ENCODE assay signal across 22 mouse cellular contexts in genomic region chr13:16211482-16211881, GRCm38 (mm10).
DNase-seq lines count a peak whose midpoint lies in the region; ATAC-seq lines count a peak whose summit lies in the region.
"Had no signal": no experiment of that assay in that cellular context is flagged by ENCODE, and none has a peak within 500 bp of the region (broad histone marks: within the 10 kb centered on the region; RNA-seq: fewer than 3 reads in every experiment).

No protein-coding gene starts in this region.

- no peaks in the 10 kb centered on the region for H3K27me3 ChIP-seq in heart, embryonic 14.5 days (ENCODE audit: control insufficient read depth, insufficient read depth, low read length)
- H3K27me3 ChIP-seq in heart, embryonic 16.5 days (ENCODE audit: control insufficient read depth, insufficient read depth, low read length), result no peaks in the 10 kb centered on the region
- no peaks in the 10 kb centered on the region for H3K27me3 ChIP-seq in heart, embryonic 12.5 days (replicated peaks)
- H3K27me3 ChIP-seq: embryonic facial prominence, embryonic 13.5 days; embryonic facial prominence, embryonic 15.5 days; forebrain, embryonic 12.5 days had no signal

- ATAC-seq in heart, embryonic 14.5 days (ENCODE audit: insufficient number of reproducible peaks, insufficient read depth, low FRiP score, low read depth), result peak; percentile 50; the same call in 1 of the 2 replicates
- ATAC-seq in heart, embryonic 16.5 days (replicated peaks; ENCODE audit: extremely low read depth, insufficient read depth, low FRiP score), result peak; percentile 83
- ATAC-seq in heart, embryonic 12.5 days (ENCODE audit: insufficient number of reproducible peaks, low FRiP score), result no peak
- ATAC-seq: forebrain, embryonic 14.5 days had no signal

- 17% methylated on average over 2 of the region's 2 CpGs for WGBS in heart, embryonic 14.5 days
- 26% methylated on average over 2 of the region's 2 CpGs for WGBS in heart, embryonic 16.5 days
- WGBS in heart, embryonic 12.5 days, result 23% methylated on average over 2 of the region's 2 CpGs

- no peak overlapping the region for H3K9ac ChIP-seq in heart, embryonic 14.5 days (ENCODE audit: low read length)
- no peak overlapping the region for H3K9ac ChIP-seq in heart, embryonic 16.5 days (ENCODE audit: low read length)
- no peak overlapping the region for H3K9ac ChIP-seq in heart, embryonic 12.5 days
- H3K9ac ChIP-seq: embryonic facial prominence, embryonic 13.5 days; embryonic facial prominence, embryonic 15.5 days; forebrain, embryonic 12.5 days had no signal

- peaks cover 0 to 19% of the 10 kb centered on the region in 2 experiments; a peak in 3 of 4 replicates for H3K4me1 ChIP-seq in heart, embryonic 14.5 days (ENCODE audit: control insufficient read depth in 2 of 2, insufficient read depth in 2 of 2, low read length in 2 of 2)
- H3K4me1 ChIP-seq in heart, embryonic 16.5 days (ENCODE audit: control insufficient read depth, insufficient read depth, low read length), result no peaks in the 10 kb centered on the region
- peaks cover 7% of the 10 kb centered on the region; the same call in 1 of the 2 replicates for H3K4me1 ChIP-seq in heart, embryonic 12.5 days (replicated peaks)
- H3K4me1 ChIP-seq: embryonic facial prominence, embryonic 13.5 days; embryonic facial prominence, embryonic 15.5 days; forebrain, embryonic 10.5 days; forebrain, embryonic 12.5 days had no signal

- no peak overlapping the region for H3K4me2 ChIP-seq in heart, embryonic 14.5 days (ENCODE audit: low read length)
- H3K4me2 ChIP-seq in heart, embryonic 16.5 days (ENCODE audit: low read depth, low read length), result no peak overlapping the region
- H3K4me2 ChIP-seq in heart, embryonic 12.5 days, result no peak overlapping the region
- H3K4me2 ChIP-seq: embryonic facial prominence, embryonic 13.5 days; embryonic facial prominence, embryonic 15.5 days; forebrain, embryonic 12.5 days had no signal

- peak overlapping the region; percentile 41 to 55; a peak in 2 of 4 replicates for H3K27ac ChIP-seq in heart, embryonic 14.5 days (replicated peaks in 1 of 2; ENCODE audit: control insufficient read depth in 1 of 2, insufficient read depth in 1 of 2, low read depth in 2 of 2, low read length in 2 of 2)
- H3K27ac ChIP-seq in heart, embryonic 16.5 days (ENCODE audit: low read length), result peak overlapping the region; percentile 26
- H3K27ac ChIP-seq in heart, embryonic 12.5 days (ENCODE audit: poor library complexity, severe bottlenecking), result no peak overlapping the region
- H3K27ac ChIP-seq: embryonic facial prominence, embryonic 13.5 days; embryonic facial prominence, embryonic 15.5 days; forebrain, embryonic 10.5 days; forebrain, embryonic 12.5 days had no signal

- intact Hi-C loops in heart, postnatal 10 days (cut with DNase I), result no loop called here

- no peaks in the 10 kb centered on the region for H3K36me3 ChIP-seq in heart, embryonic 14.5 days (ENCODE audit: control insufficient read depth, insufficient read depth, low read length)
- H3K36me3 ChIP-seq in heart, embryonic 16.5 days (ENCODE audit: control insufficient read depth, insufficient read depth), result no peaks in the 10 kb centered on the region
- H3K36me3 ChIP-seq in heart, embryonic 12.5 days, result no peaks in the 10 kb centered on the region
- H3K36me3 ChIP-seq: embryonic facial prominence, embryonic 13.5 days; embryonic facial prominence, embryonic 15.5 days; forebrain, embryonic 10.5 days; forebrain, embryonic 12.5 days had no signal

- H3K4me3 ChIP-seq in heart, embryonic 14.5 days (ENCODE audit: control insufficient read depth in 1 of 2, insufficient read depth in 1 of 2, low read depth in 1 of 2, low read length in 2 of 2), result no peak overlapping the region
- H3K4me3 ChIP-seq in heart, embryonic 16.5 days (ENCODE audit: low read length), result no peak overlapping the region
- H3K4me3 ChIP-seq in heart, embryonic 12.5 days, result no peak overlapping the region
- H3K4me3 ChIP-seq: embryonic facial prominence, embryonic 13.5 days; embryonic facial prominence, embryonic 15.5 days; erythroblast, embryonic 14.5 days; forebrain, embryonic 10.5 days; forebrain, embryonic 12.5 days had no signal

- no peak for DNase-seq in heart, adult 11 months
- DNase-seq in heart, postnatal 10 days, result peak; percentile 10 to 16
- no peak for DNase-seq in heart, postnatal 4 days
- DNase-seq: adrenal gland, adult 2 months; adrenal gland, postnatal 10 days; adrenal gland, postnatal 25 days; cerebellum, adult 11 months; cerebellum, adult 18-20 months; cerebellum, adult 8-10 months; cerebellum, adult 9-11 months; cerebellum, postnatal 14 days; cerebellum, postnatal 36 days; embryo, embryonic 11 days had no signal

- H3K9me3 ChIP-seq in heart, embryonic 14.5 days (ENCODE audit: control insufficient read depth, low read length), result no peaks in the 10 kb centered on the region
- no peaks in the 10 kb centered on the region for H3K9me3 ChIP-seq in heart, embryonic 16.5 days (replicated peaks; ENCODE audit: control insufficient read depth, low read length)
- H3K9me3 ChIP-seq in heart, embryonic 12.5 days (replicated peaks), result no peaks in the 10 kb centered on the region
- H3K9me3 ChIP-seq: embryonic facial prominence, embryonic 13.5 days; embryonic facial prominence, embryonic 15.5 days; forebrain, embryonic 10.5 days; forebrain, embryonic 12.5 days had no signal

Comparison
In these comparisons a context has a peak if more than half of its experiments do, and no peak if none do; other contexts are left out.
1. DNase-seq: peak in heart, postnatal 10 days (2 of 2); none in heart, adult 11 months (single experiment) and heart, postnatal 4 days (single experiment).